Mouse (Mus musculus): ENCODE measurements around the gene D5Ertd579e.

- TF ChIP-seq CTCF (IDR thresholded peaks at IDR 0.05; ENCODE audit: control insufficient read depth, insufficient read depth, insufficient replicate concordance, low read depth, low read length) (no peak), POLR2A (IDR thresholded peaks at IDR 0.05; ENCODE audit: control insufficient read depth, low read depth, low read length) (no peak)
Measured at GRCm38 (mm10) chr5:36567627-36568026, 128.2 kb downstream of the D5Ertd579e start.

All from testis, adult 2 months (tissue).